Mouse (Mus musculus) right cerebral cortex, postnatal 14 days (tissue): ENCODE measurements at regions not wholly inside any gene's neighbourhood (a gene's known extent, or its start where the extent isn't known, plus 50 kb on each side); places are given as distances from the start of the nearest gene placed in this dataset.

Source experiments
- DNase-seq: peaks from one replicate; pipeline ENCODE4 v3.0.0; 2022

GRCm38 (mm10) chr16:8351424-8351823 is 73.5 kb downstream of the Tmem114 start:
- DNase-seq, result no peak

DNA sequence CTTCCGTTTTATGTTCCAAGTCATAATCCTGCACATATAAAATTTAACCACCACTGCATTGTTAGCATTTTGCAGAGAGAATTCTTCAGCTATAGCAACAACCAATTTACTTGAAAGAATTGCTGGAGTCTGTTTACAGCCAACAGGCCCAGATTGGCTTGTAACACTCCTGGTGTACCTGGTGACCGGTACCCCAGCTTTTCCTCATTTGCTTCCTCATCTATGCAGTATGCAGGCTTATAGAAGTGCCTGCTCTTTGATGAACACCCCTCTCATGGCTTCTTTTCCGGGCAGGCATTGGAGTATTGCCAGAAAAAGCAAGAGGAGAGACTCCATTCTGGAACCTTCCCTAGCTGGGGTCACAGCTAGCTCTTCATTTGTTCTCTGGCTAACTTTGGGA is 75.8 kb downstream of the Tmem114 start:
- no peak for DNase-seq

DNA sequence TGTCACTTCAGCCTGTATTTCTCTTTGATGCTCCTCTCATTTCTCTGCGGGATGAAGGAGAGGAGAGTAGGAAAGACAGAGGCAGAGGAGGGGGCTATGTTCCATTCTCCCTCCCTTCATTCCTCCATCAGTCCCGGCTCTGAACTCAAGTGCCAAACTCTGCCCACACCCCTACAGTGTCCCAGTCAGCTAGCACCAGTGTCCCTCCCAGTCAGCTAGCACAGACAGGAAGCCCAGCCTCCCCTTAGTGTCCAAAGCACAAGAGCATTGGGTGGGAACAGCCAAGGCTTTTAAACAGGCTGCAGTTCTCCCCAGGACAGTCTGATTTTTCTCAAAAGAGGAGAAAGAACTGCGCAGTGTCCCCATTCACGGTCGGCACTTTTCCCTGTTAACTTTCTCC is 76.3 kb downstream of the Tmem114 start:
- no peak for DNase-seq

- DNase-seq, result no peak
Measured at GRCm38 (mm10) chr16:8345216-8345615, 79.7 kb downstream of the Tmem114 start.

- peak; percentile 25 for DNase-seq
Measured at GRCm38 (mm10) chr16:8333081-8333710, 91.7 kb downstream of the Tmem114 start.

GRCm38 (mm10) chr16:8311996-8312395 is 112.9 kb downstream of the Tmem114 start:
- no peak for DNase-seq

DNA sequence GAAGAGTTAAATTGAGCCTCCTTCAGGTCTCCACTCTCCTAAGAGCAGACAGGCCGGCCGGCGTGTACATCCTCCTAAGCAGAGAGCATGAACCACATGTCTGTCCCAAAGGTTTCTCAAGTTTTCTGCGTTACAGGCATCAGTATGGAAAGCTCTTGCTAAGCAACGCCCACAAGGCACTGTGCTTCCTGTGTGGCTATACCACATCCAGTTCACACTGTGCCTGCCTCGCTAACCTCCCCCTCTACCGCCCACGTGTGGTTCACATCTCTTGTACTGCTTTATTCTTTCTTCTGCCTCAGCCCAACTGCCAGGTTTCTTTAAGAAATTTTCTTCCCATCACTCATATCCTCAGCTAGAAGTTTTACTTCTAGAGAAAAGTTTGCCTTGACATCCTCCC is 118.5 kb downstream of the Tmem114 start:
- DNase-seq, result peak; percentile 5
